17 mouse cellular contexts compared by ENCODE assay signal in genomic region chr10:116808556-116809353, GRCm38 (mm10).
"Had no signal": no experiment of that assay in that cellular context is flagged by ENCODE, and none has a peak within 500 bp of the region (broad histone marks: within the 10 kb centered on the region; RNA-seq: fewer than 3 reads in every experiment).

No protein-coding gene starts in this region.

- H3K9me3 ChIP-seq: limb, embryonic 12.5 days; liver, embryonic 13.5 days; lung, embryonic 15.5 days; midbrain, embryonic 12.5 days; stomach, embryonic 15.5 days had no signal

- H3K27ac ChIP-seq: kidney, postnatal 0 days; limb, embryonic 12.5 days; liver, embryonic 13.5 days; lung, embryonic 15.5 days; macrophage; midbrain, embryonic 12.5 days; stomach, embryonic 15.5 days had no signal

- H3K4me1 ChIP-seq: liver, embryonic 13.5 days; lung, embryonic 15.5 days; midbrain, embryonic 12.5 days; stomach, embryonic 15.5 days had no signal

- H3K36me3 ChIP-seq: limb, embryonic 12.5 days; liver, embryonic 13.5 days; lung, embryonic 15.5 days; midbrain, embryonic 12.5 days; stomach, embryonic 15.5 days had no signal

- DNase-seq: kidney, adult 18-20 months; kidney, postnatal 4 days; layer of hippocampus, postnatal 36 days; liver; liver, embryonic 13.5 days; liver, postnatal 0 days; lung, postnatal 14 days; right cerebral cortex, postnatal 14 days; thymus, adult 2 months; thymus, postnatal 25 days had no signal

- H3K4me3 ChIP-seq: limb, embryonic 12.5 days; liver, embryonic 13.5 days; lung, embryonic 15.5 days; midbrain, embryonic 12.5 days; stomach, embryonic 15.5 days had no signal

- ATAC-seq: liver, postnatal 0 days; midbrain, embryonic 16.5 days had no signal

- H3K9ac ChIP-seq: limb, embryonic 12.5 days; liver, embryonic 13.5 days; liver, postnatal 0 days; lung, embryonic 15.5 days; midbrain, embryonic 12.5 days; stomach, embryonic 15.5 days had no signal

- H3K4me2 ChIP-seq: limb, embryonic 12.5 days; liver, embryonic 13.5 days; lung, embryonic 15.5 days; midbrain, embryonic 12.5 days; stomach, embryonic 15.5 days had no signal

- H3K27me3 ChIP-seq: limb, embryonic 12.5 days; liver, embryonic 13.5 days; lung, embryonic 15.5 days; midbrain, embryonic 12.5 days; stomach, embryonic 15.5 days had no signal
